ENCODE assay signal across 28 mouse cellular contexts in genomic region chr12:82321855-82322254, GRCm38 (mm10).
DNase-seq lines count a peak whose midpoint lies in the region; ATAC-seq and TF ChIP-seq lines count a peak whose summit lies in the region.
"Had no signal": no experiment of that assay in that cellular context is flagged by ENCODE, and none has a peak within 500 bp of the region (broad histone marks: within the 10 kb centered on the region; RNA-seq: fewer than 3 reads in every experiment).

No protein-coding gene starts in this region.

- no peaks in the 10 kb centered on the region for H3K9me3 ChIP-seq in embryonic facial prominence, embryonic 12.5 days
- no peaks in the 10 kb centered on the region for H3K9me3 ChIP-seq in embryonic facial prominence, embryonic 10.5 days
- no peaks in the 10 kb centered on the region for H3K9me3 ChIP-seq in CH12.LX (replicated peaks; ENCODE audit: low read length)
- H3K9me3 ChIP-seq: hindbrain, embryonic 10.5 days; limb, embryonic 15.5 days; liver, embryonic 15.5 days; megakaryocyte, embryonic 14.5 days; midbrain, embryonic 13.5 days; neural tube, embryonic 12.5 days had no signal

- in situ Hi-C loops in CH12.LX (cut with MboI; ENCODE audit: low pct_ligation_motif_present, low pct_unique_long_range_greater_than_20kb, low sequenced_read_pairs): no loop called here

- no peaks in the 10 kb centered on the region for H3K79me2 ChIP-seq in heart, adult 2 months (replicated peaks; ENCODE audit: control insufficient read depth, insufficient read depth, low read length)
- H3K79me2 ChIP-seq in CH12.LX (replicated peaks; ENCODE audit: control insufficient read depth, extremely low read depth, insufficient read depth, poor library complexity, severe bottlenecking): no peaks in the 10 kb centered on the region

- 0 out of 2 replicates have a peak, but pooled peaks have one; percentile 17 for TF ChIP-seq CTCF in heart, adult 2 months (IDR thresholded peaks at IDR 0.05)
- peak; percentile 22; the same call in 1 of the 2 replicates for TF ChIP-seq CTCF in left cerebral cortex, adult 2 months (IDR thresholded peaks at IDR 0.05)
- TF ChIP-seq CTCF in CH12.LX (conservative IDR thresholded peaks at IDR 0.05 in 1 of 2, IDR thresholded peaks at IDR 0.05 in 1 of 2; ENCODE audit: low read depth in 2 of 2, low read length in 2 of 2): peak in 1 of 2 experiments; percentile 16; a peak in 2 of 4 replicates
- no peak for TF ChIP-seq CTCF in thymus, adult 2 months (IDR thresholded peaks at IDR 0.05; ENCODE audit: borderline replicate concordance, control insufficient read depth, extremely low read depth, insufficient read depth, low read length, poor library complexity)

- peaks cover 19% of the 10 kb centered on the region; the same call in 1 of the 2 replicates for H3K4me1 ChIP-seq in embryonic facial prominence, embryonic 12.5 days
- peaks cover 21% of the 10 kb centered on the region for H3K4me1 ChIP-seq in embryonic facial prominence, embryonic 10.5 days
- H3K4me1 ChIP-seq in heart, adult 2 months (ENCODE audit: control insufficient read depth, insufficient read depth, low read length): no peaks in the 10 kb centered on the region
- H3K4me1 ChIP-seq in CH12.LX (ENCODE audit: control insufficient read depth in 1 of 2, insufficient read depth in 2 of 2): peaks cover 5 to 26% of the 10 kb centered on the region in 2 experiments; a peak in 2 of 4 replicates
- H3K4me1 ChIP-seq in thymus, adult 2 months (replicated peaks; ENCODE audit: control insufficient read depth, insufficient read depth, low read length): peaks cover 21% of the 10 kb centered on the region
- H3K4me1 ChIP-seq: neural tube, embryonic 12.5 days had no signal

- TF ChIP-seq RAD21 in CH12.LX (IDR thresholded peaks at IDR 0.05; ENCODE audit: low read depth, low read length): peak; percentile 9

- dilution Hi-C loops in CH12.LX (cut with MboI; ENCODE audit: extremely low pct_ligation_motif_present, extremely low pct_unique_long_range_greater_than_20kb, low sequenced_read_pairs): no loop called here

- no peak overlapping the region for H3K4me2 ChIP-seq in embryonic facial prominence, embryonic 12.5 days (replicated peaks)
- no peak overlapping the region for H3K4me2 ChIP-seq in CH12.LX (ENCODE audit: insufficient read depth, low read depth, poor library complexity, severe bottlenecking)
- H3K4me2 ChIP-seq: limb, embryonic 15.5 days; liver, embryonic 15.5 days; midbrain, embryonic 13.5 days; neural tube, embryonic 12.5 days had no signal

- H3K27ac ChIP-seq in embryonic facial prominence, embryonic 12.5 days: 0 out of 2 replicates have a peak overlapping the region, but pooled peaks have one; percentile 23
- H3K27ac ChIP-seq in embryonic facial prominence, embryonic 10.5 days (replicated peaks): no peak overlapping the region; the same call in 1 of the 2 replicates
- H3K27ac ChIP-seq in heart, adult 2 months: no peak overlapping the region
- peak overlapping the region; percentile 51; the same call in 1 of the 2 replicates for H3K27ac ChIP-seq in left cerebral cortex, adult 2 months
- H3K27ac ChIP-seq in CH12.LX (ENCODE audit: insufficient read depth, low read depth): no peak overlapping the region
- H3K27ac ChIP-seq in thymus, adult 2 months (ENCODE audit: control insufficient read depth, insufficient read depth, low read length): no peak overlapping the region
- H3K27ac ChIP-seq: hindbrain, embryonic 10.5 days; limb, embryonic 15.5 days; liver, embryonic 15.5 days; midbrain, embryonic 13.5 days; neural tube, embryonic 12.5 days had no signal

- no peak overlapping the region for H3K4me3 ChIP-seq in embryonic facial prominence, embryonic 12.5 days
- no peak overlapping the region for H3K4me3 ChIP-seq in embryonic facial prominence, embryonic 10.5 days
- no peak overlapping the region for H3K4me3 ChIP-seq in heart, adult 2 months
- H3K4me3 ChIP-seq in left cerebral cortex, adult 2 months: no peak overlapping the region
- no peak overlapping the region for H3K4me3 ChIP-seq in CH12.LX (replicated peaks in 1 of 3; ENCODE audit: low read depth in 2 of 3, low read length in 2 of 3, poor library complexity in 1 of 3)
- no peak overlapping the region for H3K4me3 ChIP-seq in thymus, adult 2 months (ENCODE audit: control insufficient read depth, insufficient read depth, low read length)
- H3K4me3 ChIP-seq: hindbrain, embryonic 10.5 days; limb, embryonic 15.5 days; liver, embryonic 15.5 days; megakaryocyte, embryonic 14.5 days; midbrain, embryonic 13.5 days; neural tube, embryonic 12.5 days had no signal

- DNase-seq in embryonic facial prominence, embryonic 10.5 days (ENCODE audit: low spot score): no peak
- no peak for DNase-seq in heart, adult 2 months
- no peak for DNase-seq in heart, adult 8-10 months (ENCODE audit: low spot score)
- DNase-seq in left cerebral cortex, adult 2 months (ENCODE audit: extremely low spot score in 1 of 2, low spot score in 2 of 2): no peak
- no peak for DNase-seq in left cerebral cortex, postnatal 10 days (ENCODE audit: extremely low spot score in 1 of 2, low spot score in 2 of 2)
- no peak for DNase-seq in CH12.LX (ENCODE audit: extremely low read depth)
- no peak for DNase-seq in thymus, adult 2 months
- DNase-seq: adrenal gland, postnatal 14 days; cerebellum, adult 8-10 months; cerebellum, postnatal 36 days; embryo, embryonic 11 days; gastrocnemius, postnatal 25 days; kidney, adult 11 months; kidney, postnatal 14 days; layer of hippocampus, postnatal 36 days; retina, postnatal 1 day; right cerebral cortex, postnatal 25 days; spleen, adult 18-20 months; thymus, postnatal 36 days had no signal

- TF ChIP-seq EP300 in heart, adult 2 months (IDR thresholded peaks at IDR 0.05; ENCODE audit: insufficient read depth, low read depth, low read length): no peak
- TF ChIP-seq EP300 in CH12.LX (IDR thresholded peaks at IDR 0.05; ENCODE audit: low read length): no peak

- TF ChIP-seq POLR2A in heart, adult 2 months (IDR thresholded peaks at IDR 0.05; ENCODE audit: insufficient read depth, low read depth, low read length): no peak
- TF ChIP-seq POLR2A in CH12.LX (IDR thresholded peaks at IDR 0.05; ENCODE audit: low read depth, low read length): no peak
- no peak for TF ChIP-seq POLR2A in thymus, adult 2 months (IDR thresholded peaks at IDR 0.05; ENCODE audit: control insufficient read depth, extremely low read depth, insufficient read depth, low read length, poor library complexity)

- intact Hi-C loops in heart, adult 2 months (cut with DNase I): loop anchor here (5.0 kb wide), 1 partner anchor 150 kb away; no protein-coding TSS in a partner anchor
- intact Hi-C loops in left cerebral cortex, adult 2 months (cut with DNase I): loop anchor here (5.0 kb wide), 1 partner anchor 150 kb away; no protein-coding TSS in a partner anchor
- intact Hi-C loops in left cerebral cortex, postnatal 10 days (cut with DNase I): loop anchor here (5.0 kb wide), 1 partner anchor 145 kb away; no protein-coding TSS in a partner anchor

- no peak overlapping the region for H3K9ac ChIP-seq in embryonic facial prominence, embryonic 12.5 days
- H3K9ac ChIP-seq in heart, adult 2 months (ENCODE audit: low read depth, low read length): no peak overlapping the region
- no peak overlapping the region for H3K9ac ChIP-seq in CH12.LX (ENCODE audit: insufficient read depth, low read depth)
- H3K9ac ChIP-seq: limb, embryonic 15.5 days; liver, embryonic 15.5 days; midbrain, embryonic 13.5 days; neural tube, embryonic 12.5 days had no signal

- ATAC-seq in embryonic facial prominence, embryonic 12.5 days (ENCODE audit: insufficient number of reproducible peaks, insufficient read depth, low FRiP score, low TSS enrichment): no peak
- ATAC-seq: forebrain, embryonic 14.5 days; hindbrain, embryonic 16.5 days; midbrain, embryonic 13.5 days had no signal

- WGBS in embryonic facial prominence, embryonic 12.5 days: 73% methylated on average over 2 of the region's 2 CpGs
- 90% methylated on average over 2 of the region's 2 CpGs for WGBS in embryonic facial prominence, embryonic 10.5 days
- 96% methylated on average over 2 of the region's 2 CpGs for WGBS in heart, adult 2 months
- 95% methylated on average over 2 of the region's 2 CpGs for WGBS in thymus, adult 2 months

- no peaks in the 10 kb centered on the region for H3K27me3 ChIP-seq in embryonic facial prominence, embryonic 12.5 days
- no peaks in the 10 kb centered on the region for H3K27me3 ChIP-seq in embryonic facial prominence, embryonic 10.5 days (replicated peaks; ENCODE audit: low read depth, poor library complexity, severe bottlenecking)
- no peaks in the 10 kb centered on the region for H3K27me3 ChIP-seq in heart, adult 2 months (ENCODE audit: control insufficient read depth, insufficient read depth, low read length)
- H3K27me3 ChIP-seq in CH12.LX (replicated peaks): no peaks in the 10 kb centered on the region
- H3K27me3 ChIP-seq in thymus, adult 2 months (ENCODE audit: control insufficient read depth, insufficient read depth, low read length): no peaks in the 10 kb centered on the region
- H3K27me3 ChIP-seq: limb, embryonic 15.5 days; liver, embryonic 15.5 days; megakaryocyte, embryonic 14.5 days; midbrain, embryonic 13.5 days; neural tube, embryonic 12.5 days had no signal

- no peaks in the 10 kb centered on the region for H3K36me3 ChIP-seq in embryonic facial prominence, embryonic 12.5 days
- H3K36me3 ChIP-seq in embryonic facial prominence, embryonic 10.5 days (replicated peaks): no peaks in the 10 kb centered on the region
- no peaks in the 10 kb centered on the region for H3K36me3 ChIP-seq in heart, adult 2 months (ENCODE audit: control insufficient read depth, insufficient read depth, low read length)
- H3K36me3 ChIP-seq in CH12.LX (replicated peaks in 1 of 2; ENCODE audit: control insufficient read depth in 1 of 2, insufficient read depth in 1 of 2, low read length in 1 of 2): peaks cover 0 to 5% of the 10 kb centered on the region in 2 experiments
- H3K36me3 ChIP-seq in thymus, adult 2 months (ENCODE audit: control insufficient read depth, insufficient read depth, low read length): no peaks in the 10 kb centered on the region
- H3K36me3 ChIP-seq: hindbrain, embryonic 10.5 days; limb, embryonic 15.5 days; liver, embryonic 15.5 days; midbrain, embryonic 13.5 days; neural tube, embryonic 12.5 days had no signal

TF ChIP-seq in CH12.LX, 34 proteins besides CTCF, POLR2A, EP300 and RAD21:
- TF ChIP-seq USF2 (conservative IDR thresholded peaks at IDR 0.05; ENCODE audit: low read depth, low read length): no peak

Comparison
In these comparisons a context has a peak if more than half of its experiments do, and no peak if none do; other contexts are left out.
1. H3K27ac ChIP-seq: peak in embryonic facial prominence, embryonic 12.5 days (single experiment) and left cerebral cortex, adult 2 months (single experiment); none in embryonic facial prominence, embryonic 10.5 days (single experiment), heart, adult 2 months (single experiment), CH12.LX (single experiment) and thymus, adult 2 months (single experiment).